Mouse (Mus musculus): ENCODE results near the gene Myo1b. TPM values are rescaled to one million over a fixed set of nuclear protein-coding genes. Genes with fewer than 3 reads are reported as not detected.

Gene Myo1b
- polyA plus RNA-seq, 1 experiment from 2014 or later: 117 TPM

DNA sequence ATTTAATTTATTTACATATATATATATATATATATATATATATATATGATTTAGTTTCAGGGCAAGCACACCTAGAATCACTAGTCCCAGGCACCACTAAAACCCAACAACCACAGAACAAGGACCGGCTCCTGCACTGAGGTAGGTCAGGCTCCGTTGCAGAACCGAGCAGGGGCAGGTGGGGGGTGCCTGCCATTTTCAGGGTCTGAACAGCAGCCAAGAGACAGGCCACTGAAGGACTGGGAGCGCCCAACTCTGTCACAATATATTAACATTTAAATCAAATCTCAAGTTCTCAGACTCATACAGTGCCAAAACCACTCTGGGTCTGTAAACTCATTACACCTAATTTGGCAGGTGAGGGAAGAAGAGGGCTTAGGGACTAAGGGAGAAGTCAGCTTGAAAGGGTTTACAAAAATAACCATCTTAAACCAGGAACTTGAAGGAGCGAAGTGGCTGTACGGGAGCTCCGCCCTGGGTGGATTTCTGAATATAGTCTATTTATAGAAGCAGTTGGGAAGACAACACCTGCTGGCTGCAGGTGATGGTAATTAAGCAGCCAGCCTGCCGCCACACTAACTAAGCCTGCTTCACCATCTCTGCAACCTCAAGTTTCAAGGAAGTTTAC is 30.4 kb downstream of the Myo1b start:
- Histone ChIP-seq H3K27ac (ENCODE audit: low read depth) (no peak overlapping the region), H3K27me3 (ENCODE audit: insufficient read depth, low read length) (no peaks in the 10 kb centered on the region), H3K9ac (no peak overlapping the region), H3K36me3 (ENCODE audit: insufficient read depth) (peaks cover 17% of the 10 kb centered on the region; the same call in 1 of the 2 replicates), H3K4me3 (ENCODE audit: low read depth, low read length) (no peak overlapping the region), H3K4me1 (ENCODE audit: insufficient read depth) (peaks cover 20% of the 10 kb centered on the region), H3K9me3 (ENCODE audit: low read depth, low read length) (no peaks in the 10 kb centered on the region), H3K4me2 (no peak overlapping the region)
- ATAC-seq (ENCODE audit: insufficient read depth) (no peak), DNase-seq (no peak)
- WGBS: 78% methylated on average over 8 of the region's 8 CpGs
- no peak for TF ChIP-seq CTCF (IDR thresholded peaks at IDR 0.05; ENCODE audit: low read depth)

DNA sequence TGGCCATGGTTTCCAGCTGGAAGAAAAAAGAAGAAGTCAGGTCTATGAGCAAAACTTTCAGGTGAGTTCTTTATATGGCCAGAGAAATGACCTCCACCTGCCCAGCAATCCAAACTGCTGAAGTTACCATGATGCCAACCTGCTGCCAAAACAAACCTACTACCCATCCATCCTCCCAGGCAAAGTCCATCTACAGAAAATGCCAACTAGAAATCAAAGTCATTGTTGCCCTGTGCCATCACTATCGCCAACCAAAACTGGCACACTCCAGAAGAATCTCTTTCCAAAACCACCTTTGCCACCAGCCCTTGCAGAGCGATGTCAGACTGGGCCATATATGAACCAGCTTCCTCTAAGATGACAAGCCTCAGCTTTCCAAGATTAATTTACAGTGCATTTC is 32.7 kb downstream of the Myo1b start:
- peaks cover 17% of the 10 kb centered on the region; the same call in 1 of the 2 replicates for H3K36me3 ChIP-seq (ENCODE audit: insufficient read depth)
- H3K9me3 ChIP-seq (ENCODE audit: low read depth, low read length): no peaks in the 10 kb centered on the region
- 97% methylated on average over 2 of the region's 2 CpGs for WGBS
- no peaks in the 10 kb centered on the region for H3K27me3 ChIP-seq (ENCODE audit: insufficient read depth, low read length)
- H3K9ac ChIP-seq: no peak overlapping the region
- no peak overlapping the region for H3K4me3 ChIP-seq (ENCODE audit: low read depth, low read length)
- DNase-seq (no peak), ATAC-seq (ENCODE audit: insufficient read depth) (no peak)
- no peak overlapping the region for H3K4me2 ChIP-seq
- TF ChIP-seq CTCF (IDR thresholded peaks at IDR 0.05; ENCODE audit: low read depth): no peak
- H3K4me1 ChIP-seq (ENCODE audit: insufficient read depth): peaks cover 19% of the 10 kb centered on the region
- no peak overlapping the region for H3K27ac ChIP-seq (ENCODE audit: low read depth)

DNA sequence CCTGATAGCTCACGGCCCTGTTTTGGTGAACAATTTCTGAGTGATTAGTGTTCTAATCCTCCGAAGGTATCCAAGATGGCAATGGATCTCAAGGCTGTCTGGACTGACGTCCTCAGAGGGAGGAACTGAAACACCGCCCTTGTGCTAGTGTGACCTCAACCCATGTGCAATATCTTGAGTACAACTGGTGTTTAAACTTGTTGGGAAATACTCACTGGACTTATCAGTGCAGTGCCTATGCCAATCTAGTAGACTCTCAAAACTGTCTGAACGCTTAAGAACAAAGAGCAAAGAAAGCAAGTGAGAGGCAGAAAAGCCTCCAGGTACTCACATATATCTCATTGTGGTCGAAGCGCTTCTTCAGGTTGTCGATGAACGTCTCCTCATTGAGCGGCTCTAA is 33.1 kb downstream of the Myo1b start:
- peaks cover 15% of the 10 kb centered on the region for H3K4me1 ChIP-seq (ENCODE audit: insufficient read depth)
- H3K36me3 ChIP-seq (ENCODE audit: insufficient read depth): peaks cover 17% of the 10 kb centered on the region; the same call in 1 of the 2 replicates
- no peak overlapping the region for H3K9ac ChIP-seq
- no peak overlapping the region for H3K4me2 ChIP-seq
- no peaks in the 10 kb centered on the region for H3K27me3 ChIP-seq (ENCODE audit: insufficient read depth, low read length)
- no peak for ATAC-seq (ENCODE audit: insufficient read depth)
- no peak for TF ChIP-seq CTCF (IDR thresholded peaks at IDR 0.05; ENCODE audit: low read depth)
- WGBS: 89% methylated on average over 10 of the region's 10 CpGs
- DNase-seq: no peak
- no peak overlapping the region for H3K27ac ChIP-seq (ENCODE audit: low read depth)
- no peaks in the 10 kb centered on the region for H3K9me3 ChIP-seq (ENCODE audit: low read depth, low read length)
- no peak overlapping the region for H3K4me3 ChIP-seq (ENCODE audit: low read depth, low read length)

DNA sequence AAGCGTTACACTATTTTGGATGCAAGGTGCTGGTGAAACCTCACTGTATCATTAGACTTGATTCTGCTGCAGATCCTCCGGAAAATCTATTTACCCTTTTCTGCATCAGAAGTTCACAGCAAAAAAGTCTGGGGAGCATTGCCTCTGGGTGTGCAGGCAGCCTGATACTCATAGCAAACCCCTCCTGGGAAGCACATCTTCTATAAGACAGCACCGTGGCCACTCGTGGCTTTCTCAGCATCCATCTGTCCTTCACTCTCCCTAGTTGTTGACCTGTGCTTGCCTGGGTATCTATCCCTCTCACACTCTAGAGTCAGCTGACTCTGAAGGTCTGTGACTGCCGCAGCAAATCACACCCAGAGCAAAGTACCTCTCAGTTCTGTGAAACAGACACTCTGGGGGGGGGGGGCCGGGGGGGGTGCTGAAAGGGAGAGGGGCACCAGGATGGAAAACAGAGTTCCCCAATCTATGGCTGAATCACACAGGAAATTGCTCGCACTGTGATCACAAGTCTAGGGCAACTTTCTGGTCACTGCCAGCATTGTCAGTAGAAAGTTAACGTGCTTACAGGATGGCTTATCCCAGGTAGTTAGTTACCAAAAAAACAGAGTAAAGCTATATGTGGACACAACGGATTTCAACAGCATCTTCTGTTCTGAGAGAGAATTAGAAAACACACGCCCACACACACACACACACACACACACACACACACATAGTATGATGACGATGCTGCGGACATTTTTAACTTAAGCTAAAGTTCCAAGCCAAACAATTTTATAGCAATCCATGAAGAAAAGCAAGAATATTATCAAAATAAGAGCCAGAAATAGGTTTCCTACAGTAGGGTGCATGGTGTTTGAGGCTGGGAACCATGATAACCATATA is 35.7 kb downstream of the Myo1b start:
- Histone ChIP-seq H3K9me3 (ENCODE audit: low read depth, low read length) (no peaks in the 10 kb centered on the region), H3K27ac (ENCODE audit: low read depth) (no peak overlapping the region), H3K4me3 (ENCODE audit: low read depth, low read length) (no peak overlapping the region), H3K9ac (no peak overlapping the region), H3K4me1 (ENCODE audit: insufficient read depth) (peaks cover 7% of the 10 kb centered on the region), H3K4me2 (no peak overlapping the region), H3K36me3 (ENCODE audit: insufficient read depth) (peaks cover 17% of the 10 kb centered on the region; the same call in 1 of the 2 replicates), H3K27me3 (ENCODE audit: insufficient read depth, low read length) (no peaks in the 10 kb centered on the region)
- ATAC-seq (ENCODE audit: insufficient read depth) (no peak), DNase-seq (no peak)
- TF ChIP-seq CTCF (IDR thresholded peaks at IDR 0.05; ENCODE audit: low read depth): no peak
- WGBS: 60% methylated on average over 12 of the region's 12 CpGs

DNA sequence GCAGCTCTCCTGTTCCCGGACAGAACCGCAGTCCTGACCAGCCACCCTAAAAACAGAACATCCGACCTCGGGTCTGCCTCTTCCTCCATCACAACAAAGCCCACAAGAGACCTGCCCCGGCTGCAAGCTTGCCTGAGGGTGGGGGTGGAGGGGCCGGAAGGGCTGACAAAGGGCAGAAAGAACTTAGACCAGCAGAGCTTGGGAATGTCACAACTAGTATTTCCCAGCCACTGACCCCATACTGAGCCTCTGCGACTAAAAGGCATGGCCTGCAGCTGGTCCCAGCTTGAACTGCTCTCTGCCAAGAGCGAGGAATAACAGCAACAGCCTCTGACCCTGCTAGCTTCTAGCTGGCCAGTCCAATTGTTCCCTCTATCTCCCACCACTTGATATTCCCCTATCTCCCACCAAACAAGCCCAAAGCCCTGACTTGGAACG is 36.5 kb downstream of the Myo1b start:
- H3K9ac ChIP-seq: no peak overlapping the region
- DNase-seq: peak; percentile 66
- TF ChIP-seq CTCF (IDR thresholded peaks at IDR 0.05; ENCODE audit: low read depth): no peak
- no peak overlapping the region for H3K4me3 ChIP-seq (ENCODE audit: low read depth, low read length)
- no peak overlapping the region for H3K27ac ChIP-seq (ENCODE audit: low read depth)
- H3K36me3 ChIP-seq (ENCODE audit: insufficient read depth): peaks cover 17% of the 10 kb centered on the region; the same call in 1 of the 2 replicates
- WGBS: 28% methylated on average over 9 of the region's 9 CpGs
- H3K27me3 ChIP-seq (ENCODE audit: insufficient read depth, low read length): no peaks in the 10 kb centered on the region
- ATAC-seq (ENCODE audit: insufficient read depth): 0 out of 2 replicates have a peak, but pooled peaks have one; percentile 41
- no peaks in the 10 kb centered on the region for H3K9me3 ChIP-seq (ENCODE audit: low read depth, low read length)
- H3K4me1 ChIP-seq (ENCODE audit: insufficient read depth): peaks cover 7% of the 10 kb centered on the region
- no peak overlapping the region for H3K4me2 ChIP-seq

DNA sequence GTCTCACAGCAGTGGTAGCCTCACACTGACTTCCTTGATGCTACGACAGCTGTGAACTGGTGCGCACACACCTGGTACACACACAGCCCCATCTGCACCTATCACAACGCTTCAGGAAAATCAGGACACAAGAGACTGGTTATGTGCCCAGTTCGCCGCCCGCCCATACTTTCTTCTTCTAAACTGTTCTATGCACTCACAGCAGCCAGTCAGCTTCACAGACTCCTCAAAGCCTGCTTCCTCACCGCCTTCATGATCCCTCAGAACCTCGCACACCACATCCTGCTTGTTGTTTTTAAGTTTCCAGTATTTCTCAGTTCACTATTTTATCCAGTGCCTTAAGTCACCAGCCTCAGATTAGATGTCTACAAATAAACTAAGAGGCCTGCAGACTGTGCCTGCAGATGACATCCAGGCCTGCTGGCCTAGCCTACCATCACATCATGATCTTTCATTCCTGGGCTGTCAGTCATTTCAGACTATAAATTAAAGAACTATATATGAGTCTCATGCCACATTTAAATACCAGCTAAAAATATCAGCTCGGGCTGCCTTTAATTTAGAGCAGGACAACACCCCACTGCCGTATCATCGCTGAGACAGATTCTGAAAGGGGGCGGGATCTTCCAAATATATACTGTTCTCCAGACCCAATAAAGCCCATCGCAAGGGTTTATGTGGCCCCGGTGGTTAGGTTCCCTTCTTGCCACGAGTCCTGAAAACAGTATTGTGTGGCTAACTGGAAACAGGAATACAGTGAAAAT is 40.2 kb downstream of the Myo1b start:
- ATAC-seq (ENCODE audit: insufficient read depth): no peak
- Histone ChIP-seq H3K27me3 (ENCODE audit: insufficient read depth, low read length) (no peaks in the 10 kb centered on the region), H3K4me3 (ENCODE audit: low read depth, low read length) (no peak overlapping the region), H3K36me3 (ENCODE audit: insufficient read depth) (no peaks in the 10 kb centered on the region), H3K27ac (ENCODE audit: low read depth) (no peak overlapping the region), H3K9me3 (ENCODE audit: low read depth, low read length) (no peaks in the 10 kb centered on the region), H3K9ac (no peak overlapping the region), H3K4me1 (ENCODE audit: insufficient read depth) (peaks cover 7% of the 10 kb centered on the region), H3K4me2 (no peak overlapping the region)
- no peak for TF ChIP-seq CTCF (IDR thresholded peaks at IDR 0.05; ENCODE audit: low read depth)
- 87% methylated on average over 15 of the region's 15 CpGs for WGBS
- no peak for DNase-seq
